Mouse (Mus musculus) adrenal gland, postnatal 10 days (tissue): ENCODE measurements around the gene Gm21969. TPM values are rescaled to one million over a fixed set of nuclear protein-coding genes. Genes with fewer than 3 reads are reported as not detected.

Experiments used
- DNase-seq: peaks from one replicate; pipeline ENCODE4 v3.0.0; 2021; ENCODE audit warnings: mixed read lengths
- long read RNA-seq, 2 experiments: library from polyadenylated mRNA; stranded (forward); transcript quantifications; one replicate each; pipeline ENCODE4 v2.0.0; 2021
- total RNA-seq, 2 experiments: library from RNA; stranded (reverse); gene quantifications; 2 replicates each; pipeline ENCODE4 v1.2.3; 2021

Gm21969 gene
- total RNA-seq, result not detected
- long read RNA-seq, experiment 1, partial matches to known transcripts, result 0 of 6 reads
- long read RNA-seq, experiment 1, other reads (novel, unspliced or antisense), result 6 of 6 reads
- long read RNA-seq, experiment 2, partial matches to known transcripts, result 0 of 1 reads
- long read RNA-seq, experiment 2, other reads (novel, unspliced or antisense), result 1 of 1 reads

- DNase-seq, result peak; percentile 78
These were observed at the start of gene Gm21969 for GRCm38 (mm10) chr4:139602357-139603244. Gm21969 (plus strand) TSS chr4:139603186.

GRCm38 (mm10) chr4:139555235-139555634 lies 47.8 kb upstream of the Gm21969 start:
- DNase-seq, result no peak

- DNase-seq, result peak; percentile 12
These were observed 47.0 kb upstream of the Gm21969 start for GRCm38 (mm10) chr4:139555951-139556350.

- DNase-seq, result no peak
These were observed 34.6 kb upstream of the Gm21969 start for GRCm38 (mm10) chr4:139568361-139568760.

- no peak for DNase-seq
These were observed 32.2 kb upstream of the Gm21969 start for GRCm38 (mm10) chr4:139570756-139571155.

- DNase-seq, result no peak
These were observed 30.0 kb upstream of the Gm21969 start for GRCm38 (mm10) chr4:139572928-139573512.

- peak; percentile 99 for DNase-seq
These were observed 28.7 kb upstream of the Gm21969 start for GRCm38 (mm10) chr4:139574156-139574798.

GRCm38 (mm10) chr4:139574799-139575672 lies 27.9 kb upstream of the Gm21969 start:
- no peak for DNase-seq

- no peak for DNase-seq
These were observed 27.3 kb upstream of the Gm21969 start for GRCm38 (mm10) chr4:139575673-139576003.

- no peak for DNase-seq
These were observed 26.6 kb upstream of the Gm21969 start for GRCm38 (mm10) chr4:139576251-139576880.

- no peak for DNase-seq
These were observed 26.0 kb upstream of the Gm21969 start for GRCm38 (mm10) chr4:139577006-139577405.

- DNase-seq, result no peak
These were observed 24.6 kb upstream of the Gm21969 start for GRCm38 (mm10) chr4:139578389-139578788.

- DNase-seq, result no peak
These were observed 24.0 kb upstream of the Gm21969 start for GRCm38 (mm10) chr4:139579003-139579402.

GRCm38 (mm10) chr4:139579466-139579865 lies 23.5 kb upstream of the Gm21969 start:
- no peak for DNase-seq

- DNase-seq, result peak; percentile 68
These were observed 22.2 kb upstream of the Gm21969 start for GRCm38 (mm10) chr4:139580663-139581336.

GRCm38 (mm10) chr4:139581427-139582051 lies 21.4 kb upstream of the Gm21969 start:
- peak; percentile 65 for DNase-seq

- DNase-seq, result no peak
These were observed 20.6 kb upstream of the Gm21969 start for GRCm38 (mm10) chr4:139582346-139582745.

GRCm38 (mm10) chr4:139582903-139583302 lies 20.1 kb upstream of the Gm21969 start:
- DNase-seq, result no peak

- DNase-seq, result no peak
These were observed 19.2 kb upstream of the Gm21969 start for GRCm38 (mm10) chr4:139583629-139584245.

GRCm38 (mm10) chr4:139584704-139585103 lies 18.3 kb upstream of the Gm21969 start:
- peak; percentile 74 for DNase-seq
